Mouse (Mus musculus) thymus, postnatal 4 days (tissue): ENCODE data around the gene Zfp60.

Experiments
- DNase-seq: peaks from one replicate; pipeline ENCODE4 v3.0.0; 2021

Gene Zfp60

GRCm38 (mm10) chr7:27794566-27794965 lies 63.4 kb downstream of the Zfp60 start:
- no peak for DNase-seq

DNA sequence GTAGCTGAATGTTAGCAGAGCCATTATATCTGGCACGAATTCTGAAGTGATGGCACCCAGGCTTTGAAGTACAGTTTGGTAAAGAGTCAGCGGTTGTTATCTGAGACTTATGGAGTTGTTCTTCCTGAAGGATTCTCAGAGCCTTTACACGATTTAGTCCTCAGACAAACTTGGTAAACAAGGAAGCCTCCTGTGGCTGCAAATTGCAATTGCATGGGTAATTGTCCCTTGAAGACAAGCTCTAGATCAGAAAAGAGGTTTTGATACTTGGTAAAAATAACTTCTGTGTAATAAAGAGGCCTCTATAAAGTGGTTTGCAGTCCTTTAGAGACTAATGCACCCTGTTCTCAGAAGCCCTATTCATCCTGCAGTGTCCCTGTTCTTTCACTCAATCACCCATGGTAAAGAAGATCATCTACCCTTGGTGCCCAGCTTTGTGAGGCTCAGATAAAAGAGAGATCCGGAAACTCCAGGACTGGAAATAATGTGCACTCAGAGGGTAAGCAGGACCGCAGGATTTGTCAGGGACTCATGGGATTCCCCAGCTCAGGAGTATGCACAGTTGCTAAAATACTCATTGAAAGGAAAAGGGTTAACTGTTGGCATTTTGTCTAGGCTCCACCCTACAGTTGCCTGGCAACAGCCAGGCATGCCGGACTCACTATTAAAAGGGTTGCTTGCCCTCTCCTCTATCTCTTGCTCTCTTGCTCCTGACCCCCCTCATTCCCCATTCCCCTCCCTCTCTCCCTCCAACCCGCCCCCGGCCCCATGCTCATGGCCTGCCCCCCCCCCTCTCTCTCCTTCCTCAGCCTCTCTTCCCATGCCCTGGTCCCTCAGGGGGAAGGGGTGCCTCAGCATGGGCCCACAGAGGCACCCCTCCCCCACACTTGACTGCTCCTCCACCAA lies 67.0 kb downstream of the Zfp60 start:
- no peak for DNase-seq

DNA sequence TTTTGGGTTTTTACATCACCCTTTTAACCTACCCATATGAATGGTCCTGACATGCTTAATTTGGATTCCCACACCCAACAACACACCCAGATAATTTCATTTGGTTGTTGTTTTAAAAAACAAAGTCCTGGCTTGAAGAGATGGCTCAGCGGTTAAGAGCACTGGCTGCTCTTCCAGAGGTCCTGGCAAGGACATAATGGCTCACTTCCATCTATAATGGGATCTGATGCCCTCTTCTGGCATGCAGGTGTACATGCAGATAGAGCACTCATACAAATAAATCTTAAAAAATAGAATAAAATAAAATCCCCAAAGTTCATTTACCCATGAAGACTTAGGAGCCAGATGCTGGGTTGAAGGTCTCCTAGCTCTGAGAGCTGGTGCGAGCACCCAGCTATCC lies 69.9 kb downstream of the Zfp60 start:
- DNase-seq: no peak

- DNase-seq: no peak
Observed at GRCm38 (mm10) chr7:27802986-27803385, 71.8 kb downstream of the Zfp60 start.
